Mouse (Mus musculus) limb, embryonic 10.5 days (tissue): ENCODE results near the gene Fam57b. TPM values are rescaled to one million over a fixed set of nuclear protein-coding genes. Genes with fewer than 3 reads are reported as not detected.
A peak's percentile ranks its signal among the peaks of the same experiment; 100 is the strongest.

Experiments used
- DNase-seq: peaks from one replicate; pipeline ENCODE4 v3.0.0-alpha.2; 2017; ENCODE audit warnings: low spot score
- H3K27ac ChIP-seq: fragments of 300-500 bp; sonication (generic); 2 replicates; pipeline ENCODE4 v1.5.1; 2016; ENCODE audit warnings: mild to moderate bottlenecking
- H3K27me3 ChIP-seq: fragments of 300-500 bp; sonication (generic); 2 replicates; pipeline ENCODE4 v1.6.1; 2016; ENCODE audit warnings: low read depth, mild to moderate bottlenecking; ENCODE audit not compliant: poor library complexity, severe bottlenecking
- H3K36me3 ChIP-seq: fragments of 300-500 bp; sonication (generic); 2 replicates; pipeline ENCODE4 v1.6.1; 2016; ENCODE audit warnings: mild to moderate bottlenecking, moderate library complexity
- H3K4me1 ChIP-seq: fragments of 300-500 bp; sonication (generic); 2 replicates; pipeline ENCODE4 v1.6.1; 2016
- H3K4me3 ChIP-seq: fragments of 300-500 bp; sonication (generic); 2 replicates; pipeline ENCODE4 v1.5.1; 2016; ENCODE audit warnings: mild to moderate bottlenecking, moderate library complexity
- H3K9me3 ChIP-seq: fragments of 300-500 bp; sonication (generic); replicated peaks from 2 replicates; pipeline ENCODE4 v1.6.1; 2016; ENCODE audit warnings: mild to moderate bottlenecking
- WGBS: fragments of 180-500 bp; shearing (Covaris S2); methylation state at CpG from one replicate; pipeline ENCODE4 v1.1.7; 2016; 5-methylcytosine and 5-hydroxymethylcytosine counted together
- polyA plus RNA-seq: library from polyadenylated mRNA; unstranded; fragments of >200 nt; fragmentation: Nextera tagmentation; extraction: Ambion mirVana; gene quantifications from 2 replicates; pipeline ENCODE4 v1.2.1, GENCODE M21; 2016

Gene Fam57b
- polyA plus RNA-seq, 1 experiment from 2014 or later = 0.21 TPM

GRCm38 (mm10) chr7:126795387-126796317 lies 1.8 kb upstream of the Fam57b start:
- no peak for DNase-seq
- Histone ChIP-seq H3K4me1 (peaks cover 58% of the 10 kb centered on the region), H3K27ac (no peak overlapping the region), H3K36me3 (peaks cover 49% of the 10 kb centered on the region), H3K4me3 (peak overlapping the region; percentile 18; the same call in 1 of the 2 replicates), H3K9me3 (no peaks in the 10 kb centered on the region), H3K27me3 (no peaks in the 10 kb centered on the region)
- 89% methylated on average over 16 of the region's 16 CpGs for WGBS

- DNase-seq = no peak
- Histone ChIP-seq H3K27me3 (no peaks in the 10 kb centered on the region), H3K27ac (no peak overlapping the region), H3K36me3 (peaks cover 49% of the 10 kb centered on the region), H3K4me1 (peaks cover 56% of the 10 kb centered on the region), H3K4me3 (0 out of 2 replicates have a peak overlapping the region, but pooled peaks have one; percentile 13), H3K9me3 (no peaks in the 10 kb centered on the region)
- 80% methylated on average over 8 of the region's 8 CpGs for WGBS
Measured at GRCm38 (mm10) chr7:126796350-126796932, 1.0 kb upstream of the Fam57b start.

- Histone ChIP-seq H3K9me3 (no peaks in the 10 kb centered on the region), H3K4me3 (peak overlapping the region; percentile 89), H3K27ac (peak overlapping the region; percentile 95), H3K4me1 (peaks cover 44% of the 10 kb centered on the region), H3K27me3 (no peaks in the 10 kb centered on the region), H3K36me3 (peaks cover 67% of the 10 kb centered on the region)
- 1% methylated on average over 40 of the region's 40 CpGs for WGBS
- no peak for DNase-seq
Measured at GRCm38 (mm10) chr7:126798127-126799049, 920 bp downstream of the Fam57b start.

- Histone ChIP-seq H3K4me1 (peaks cover 43% of the 10 kb centered on the region), H3K9me3 (no peaks in the 10 kb centered on the region), H3K4me3 (peak overlapping the region; percentile 89), H3K27ac (peak overlapping the region; percentile 95), H3K36me3 (peaks cover 68% of the 10 kb centered on the region), H3K27me3 (no peaks in the 10 kb centered on the region)
- DNase-seq = peak; percentile 93
- under 1% methylated on average over 33 of the region's 36 CpGs for WGBS
Measured at GRCm38 (mm10) chr7:126799050-126799467, 1.6 kb downstream of the Fam57b start.

- whole genome bisulfite sequencing = 1% methylated on average over 38 of the region's 38 CpGs
- peaks cover 68% of the 10 kb centered on the region for H3K36me3 ChIP-seq
Measured at GRCm38 (mm10) chr7:126799468-126800268, 2.2 kb downstream of the Fam57b start.

GRCm38 (mm10) chr7:126800269-126801056 lies 3.0 kb downstream of the Fam57b start:
- peak overlapping the region; percentile 89 for H3K4me3 ChIP-seq
- DNase-seq = no peak
- H3K27ac ChIP-seq = peak overlapping the region; percentile 95
- H3K36me3 ChIP-seq = peaks cover 68% of the 10 kb centered on the region
- no peaks in the 10 kb centered on the region for H3K9me3 ChIP-seq
- 50% methylated on average over 5 of the region's 5 CpGs for WGBS
- H3K27me3 ChIP-seq = no peaks in the 10 kb centered on the region
- H3K4me1 ChIP-seq = peaks cover 42% of the 10 kb centered on the region

More at GRCm38 (mm10) chr7:126799468-126800268, 2.2 kb downstream of the Fam57b start:
- Histone ChIP-seq H3K9me3 (no peaks in the 10 kb centered on the region), H3K27ac (peak overlapping the region; percentile 95), H3K4me3 (peak overlapping the region; percentile 89), H3K27me3 (no peaks in the 10 kb centered on the region), H3K4me1 (peaks cover 43% of the 10 kb centered on the region)
- no peak for DNase-seq

GRCm38 (mm10) chr7:126801057-126801422 lies 3.6 kb downstream of the Fam57b start:
- WGBS = 97% methylated on average over 16 of the region's 16 CpGs

GRCm38 (mm10) chr7:126802134-126802889 lies 4.8 kb downstream of the Fam57b start:
- Histone ChIP-seq H3K4me1 (peaks cover 27% of the 10 kb centered on the region), H3K9me3 (no peaks in the 10 kb centered on the region), H3K36me3 (peaks cover 64% of the 10 kb centered on the region), H3K4me3 (no peak overlapping the region), H3K27ac (no peak overlapping the region), H3K27me3 (no peaks in the 10 kb centered on the region)
- WGBS = 87% methylated on average over 11 of the region's 11 CpGs
- DNase-seq = no peak

More at GRCm38 (mm10) chr7:126801057-126801422, 3.6 kb downstream of the Fam57b start:
- no peaks in the 10 kb centered on the region for H3K9me3 ChIP-seq
- H3K4me1 ChIP-seq = peaks cover 37% of the 10 kb centered on the region
- H3K27ac ChIP-seq = peak overlapping the region; percentile 95
- peaks cover 65% of the 10 kb centered on the region for H3K36me3 ChIP-seq
- DNase-seq = no peak
- no peaks in the 10 kb centered on the region for H3K27me3 ChIP-seq
- 0 out of 2 replicates have a peak overlapping the region, but pooled peaks have one; percentile 89 for H3K4me3 ChIP-seq

GRCm38 (mm10) chr7:126803181-126803580 lies 5.7 kb downstream of the Fam57b start:
- Histone ChIP-seq H3K4me3 (no peak overlapping the region), H3K27ac (no peak overlapping the region), H3K4me1 (peaks cover 27% of the 10 kb centered on the region), H3K9me3 (no peaks in the 10 kb centered on the region), H3K36me3 (peaks cover 62% of the 10 kb centered on the region), H3K27me3 (no peaks in the 10 kb centered on the region)
- 90% methylated on average over 6 of the region's 6 CpGs for WGBS
- no peak for DNase-seq

- Histone ChIP-seq H3K27ac (no peak overlapping the region), H3K4me1 (peaks cover 33% of the 10 kb centered on the region), H3K9me3 (no peaks in the 10 kb centered on the region), H3K36me3 (peaks cover 62% of the 10 kb centered on the region), H3K4me3 (no peak overlapping the region), H3K27me3 (no peaks in the 10 kb centered on the region)
- DNase-seq = no peak
Measured at GRCm38 (mm10) chr7:126803751-126804150, 6.3 kb downstream of the Fam57b start.

GRCm38 (mm10) chr7:126806956-126807355 lies 9.5 kb downstream of the Fam57b start:
- Histone ChIP-seq H3K36me3 (peaks cover 53% of the 10 kb centered on the region), H3K9me3 (no peaks in the 10 kb centered on the region), H3K27ac (no peak overlapping the region), H3K27me3 (no peaks in the 10 kb centered on the region), H3K4me3 (no peak overlapping the region), H3K4me1 (peaks cover 29% of the 10 kb centered on the region)
- WGBS = 92% methylated on average over 6 of the region's 6 CpGs
- no peak for DNase-seq
